Mouse (Mus musculus) ES-CJ7 (cell line): Measurements from ENCODE around the gene Zfp819.
"Not testable (repeated sequence)": the region's sequence is repeated elsewhere in the genome, so short reads cannot be mapped to it uniquely, and the experiment has no call there.

Experiments
- DNase-seq: peaks from one replicate; pipeline ENCODE4 v3.0.0; 2011; ENCODE audit warnings: low read depth, low spot score

Zfp819 gene

GRCm38 (mm10) chr7:43642587-43642986 is 35.6 kb downstream of the Zfp819 start:
- no peak for DNase-seq

GRCm38 (mm10) chr7:43643046-43643652 is 36.2 kb downstream of the Zfp819 start:
- DNase-seq = no peak

DNA sequence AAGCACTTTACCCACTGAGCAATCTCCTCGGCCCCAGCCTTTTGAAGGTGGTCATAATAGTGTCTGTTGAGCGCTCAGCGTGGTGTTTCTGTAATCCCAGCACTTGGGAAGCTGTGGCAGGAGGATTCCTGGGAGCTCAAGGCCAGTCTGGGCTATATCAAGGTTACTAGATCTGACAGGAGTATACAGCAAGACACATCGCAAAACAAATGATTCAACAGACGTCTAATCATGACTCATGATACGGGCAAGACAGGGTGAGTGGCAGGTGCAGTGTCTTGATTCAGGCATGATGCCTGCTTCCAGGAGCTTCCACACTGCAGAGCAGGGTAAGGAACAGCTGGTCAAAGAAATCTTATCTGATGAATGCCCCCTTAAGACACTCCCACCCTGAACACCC is 45.7 kb downstream of the Zfp819 start:
- no peak for DNase-seq

GRCm38 (mm10) chr7:43654519-43654918 is 47.5 kb downstream of the Zfp819 start:
- no peak for DNase-seq

- no peak for DNase-seq
Measured at GRCm38 (mm10) chr7:43656232-43656631, 49.3 kb downstream of the Zfp819 start.

DNA sequence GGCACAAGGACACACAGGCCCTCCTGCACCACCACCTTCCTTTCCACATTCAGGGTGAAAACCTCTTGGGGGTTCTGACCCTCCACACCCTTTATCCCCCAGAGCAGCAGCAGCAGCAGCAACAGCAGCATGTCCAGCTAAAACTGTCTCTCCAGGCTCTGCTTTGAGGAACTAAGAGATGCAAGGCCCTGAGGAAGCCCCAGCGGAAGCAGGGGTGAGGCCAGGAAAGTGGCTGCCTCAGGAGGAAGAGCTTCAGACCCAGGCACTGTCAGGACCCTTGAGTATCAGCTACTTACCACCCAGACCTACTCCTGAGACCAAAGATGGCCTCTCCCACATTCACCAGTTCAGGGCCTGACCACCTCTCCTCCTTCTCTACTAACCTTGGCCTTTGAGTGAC is 53.0 kb downstream of the Zfp819 start, which contains the start of gene Siglece:
TSS of gene Siglece (minus strand) at position 160 of the 400 bp plus-strand sequence.
- no peak for DNase-seq

GRCm38 (mm10) chr7:43662804-43663203 is 55.8 kb downstream of the Zfp819 start:
- DNase-seq = no peak

GRCm38 (mm10) chr7:43667221-43667620 is 60.3 kb downstream of the Zfp819 start:
- DNase-seq = not testable (repeated sequence)
